In the genomic region with DNA sequence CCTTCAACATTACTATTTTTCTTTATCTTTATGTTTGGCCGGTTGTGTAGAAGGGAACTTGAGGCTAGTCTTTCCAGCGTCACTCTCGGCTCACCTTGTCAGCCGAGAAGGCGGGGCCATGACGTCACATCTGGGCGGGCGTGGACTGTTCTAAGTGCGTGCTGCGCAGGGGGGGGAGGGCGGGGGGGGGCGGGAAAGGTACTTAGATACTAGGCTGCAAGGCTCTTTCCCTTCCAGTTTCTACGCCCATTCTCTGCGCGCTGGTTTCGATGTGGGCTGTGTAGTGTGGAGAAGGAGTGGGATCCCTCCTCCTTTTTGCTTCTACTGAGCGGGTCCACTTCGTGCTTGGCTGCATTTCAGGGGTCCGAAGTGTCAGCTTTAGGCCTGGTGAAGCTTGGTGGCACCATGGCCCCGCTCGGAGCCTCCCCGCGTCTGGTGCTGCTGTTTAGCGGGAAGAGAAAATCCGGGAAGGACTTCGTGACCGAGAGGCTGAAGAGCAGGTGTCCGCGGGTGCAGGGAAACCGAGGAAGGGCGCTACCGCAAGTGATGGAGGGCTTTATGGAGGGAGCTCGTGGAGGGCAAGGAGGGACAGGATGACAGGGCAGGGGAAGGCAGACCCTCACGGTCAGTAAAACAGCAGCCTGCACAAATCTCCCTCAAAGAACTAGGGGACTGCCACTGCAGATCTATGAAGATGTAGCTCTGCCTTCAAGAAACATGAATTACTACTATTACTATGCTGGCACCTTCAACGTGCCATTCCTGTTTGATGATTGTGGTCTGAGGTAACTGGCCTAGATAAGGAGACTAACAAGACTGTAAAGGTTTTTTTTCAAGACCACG, we compare ENCODE assay signal across 8 mouse cellular contexts. TPM values are rescaled to one million over a fixed set of nuclear protein-coding genes. Genes with fewer than 3 reads are reported as not detected.
A peak's percentile ranks its signal among the peaks of the same experiment; 100 is the strongest.
DNase-seq lines count a peak whose midpoint lies in the region; ATAC-seq and TF ChIP-seq lines count a peak whose summit lies in the region.

No protein-coding gene starts in this region.

- peak overlapping the region; percentile 67 for H3K4me3 ChIP-seq in heart, embryonic 12.5 days
- H3K4me3 ChIP-seq in kidney, embryonic 16.5 days (ENCODE audit: low read length): peak overlapping the region; percentile 79

- DNase-seq in CD4-positive helper T cell, adult 2 months (ENCODE audit: low read depth, low spot score): peak; percentile 95
- DNase-seq in brain, embryonic 14.5 days (ENCODE audit: low read depth): peak; percentile 96
- DNase-seq in liver: peak; percentile 97
- DNase-seq in monocyte, adult 2 months (ENCODE audit: low read depth in 1 of 2, low spot score in 2 of 2): peak; percentile 75 to 87
- DNase-seq in spleen, postnatal 14 days (ENCODE audit: low spot score in 2 of 2): peak; percentile 90 to 94

- TF ChIP-seq POLR2A in brain, embryonic 14.5 days (IDR thresholded peaks at IDR 0.05; ENCODE audit: borderline replicate concordance, extremely low read depth, insufficient read depth, insufficient read length, poor library complexity, severe bottlenecking): no peak

- peaks cover 24% of the 10 kb centered on the region for H3K4me1 ChIP-seq in heart, embryonic 12.5 days (replicated peaks)
- peaks cover 19% of the 10 kb centered on the region; the same call in 1 of the 2 replicates for H3K4me1 ChIP-seq in kidney, embryonic 16.5 days (ENCODE audit: insufficient read depth, low read length)

- TF ChIP-seq CTCF in brain, embryonic 14.5 days (IDR thresholded peaks at IDR 0.05; ENCODE audit: borderline replicate concordance, extremely low read depth, insufficient read depth, insufficient read length): no peak

- H3K9me3 ChIP-seq in heart, embryonic 12.5 days (replicated peaks): no peaks in the 10 kb centered on the region
- H3K9me3 ChIP-seq in kidney, embryonic 16.5 days (ENCODE audit: low read length): no peaks in the 10 kb centered on the region

- ATAC-seq in erythroblast, adult 5-6 weeks (replicated peaks; ENCODE audit: low FRiP score, poor library complexity, severe bottlenecking): peak; percentile 85
- peak; percentile 92 for ATAC-seq in heart, embryonic 12.5 days (ENCODE audit: insufficient number of reproducible peaks, low FRiP score)
- peak; percentile 91 for ATAC-seq in kidney, embryonic 16.5 days (ENCODE audit: low FRiP score, low TSS enrichment)

- H3K36me3 ChIP-seq in heart, embryonic 12.5 days: peaks cover 9% of the 10 kb centered on the region; the same call in 1 of the 2 replicates
- H3K36me3 ChIP-seq in kidney, embryonic 16.5 days (ENCODE audit: insufficient read depth, low read length): 0 out of 2 replicates have a peak, but pooled peaks cover 4% of the 10 kb centered on the region

- H3K4me2 ChIP-seq in heart, embryonic 12.5 days: peak overlapping the region; percentile 77
- H3K4me2 ChIP-seq in kidney, embryonic 16.5 days (replicated peaks; ENCODE audit: low read depth, low read length): peak overlapping the region; percentile 77

- no peaks in the 10 kb centered on the region for H3K27me3 ChIP-seq in heart, embryonic 12.5 days (replicated peaks)
- no peaks in the 10 kb centered on the region for H3K27me3 ChIP-seq in kidney, embryonic 16.5 days (ENCODE audit: insufficient read depth, low read length)

- H3K27ac ChIP-seq in heart, embryonic 12.5 days (ENCODE audit: poor library complexity, severe bottlenecking): peak overlapping the region; percentile 78
- H3K27ac ChIP-seq in kidney, embryonic 16.5 days (ENCODE audit: low read length): peak overlapping the region; percentile 81

- under 1% methylated on average over 34 of the region's 36 CpGs for WGBS in heart, embryonic 12.5 days
- WGBS in kidney, embryonic 16.5 days: under 1% methylated on average over 35 of the region's 36 CpGs

- H3K9ac ChIP-seq in heart, embryonic 12.5 days: peak overlapping the region; percentile 78
- peak overlapping the region; percentile 77 for H3K9ac ChIP-seq in kidney, embryonic 16.5 days (replicated peaks; ENCODE audit: low read length)

RNA-seq across cellular contexts. Expression of a gene that starts 4.8 kb away (rescaled TPM):
- 72.2 and 86.3 TPM in 2 replicates for polyA plus RNA-seq in brain, embryonic 14.5 days (2012; rRNA removed)
- 5.4 and 8.1 TPM in 2 replicates for total RNA-seq in erythroblast, adult 5-6 weeks (2015; ENCODE audit: low replicate concordance)
- 6.6 and 10.1 TPM in 2 replicates for total RNA-seq in erythroblast, adult 5-6 weeks (2017; ENCODE audit: low replicate concordance)
- polyA plus RNA-seq in heart, embryonic 12.5 days (2016; fragmentation: Nextera tagmentation; extraction: Ambion mirVana): 46.8 and 51.0 TPM in 2 replicates
- polyA plus RNA-seq in kidney, embryonic 16.5 days (2015; fragmentation: Nextera tagmentation; extraction: Ambion mirVana): 56.1 and 59.3 TPM in 2 replicates

RNA-seq across cellular contexts. Expression of a gene that starts 22.7 kb away (rescaled TPM):
- 9.5 and 13.6 TPM in 2 replicates for polyA plus RNA-seq in brain, embryonic 14.5 days (2012; rRNA removed)
- 3.8 and 4.2 TPM in 2 replicates for total RNA-seq in erythroblast, adult 5-6 weeks (2015; ENCODE audit: low replicate concordance)
- 6.2 and 8.6 TPM in 2 replicates for total RNA-seq in erythroblast, adult 5-6 weeks (2017; ENCODE audit: low replicate concordance)
- polyA plus RNA-seq in heart, embryonic 12.5 days (2016; fragmentation: Nextera tagmentation; extraction: Ambion mirVana): 67.5 and 71.6 TPM in 2 replicates
- 47.5 and 51.7 TPM in 2 replicates for polyA plus RNA-seq in kidney, embryonic 16.5 days (2015; fragmentation: Nextera tagmentation; extraction: Ambion mirVana)

RNA-seq across cellular contexts. Expression of a gene that starts 29.2 kb away (rescaled TPM):
- polyA plus RNA-seq in brain, embryonic 14.5 days (2012; rRNA removed): 71.6 and 90.9 TPM in 2 replicates
- 9.8 and 11.5 TPM in 2 replicates for total RNA-seq in erythroblast, adult 5-6 weeks (2015; ENCODE audit: low replicate concordance)
- 5.6 and 12.4 TPM in 2 replicates for total RNA-seq in erythroblast, adult 5-6 weeks (2017; ENCODE audit: low replicate concordance)
- polyA plus RNA-seq in heart, embryonic 12.5 days (2016; fragmentation: Nextera tagmentation; extraction: Ambion mirVana): 36.1 and 37.5 TPM in 2 replicates
- polyA plus RNA-seq in kidney, embryonic 16.5 days (2015; fragmentation: Nextera tagmentation; extraction: Ambion mirVana): 38.9 and 41.2 TPM in 2 replicates

RNA-seq across cellular contexts. Expression of a gene that starts 40.9 kb away (rescaled TPM):
- polyA plus RNA-seq in brain, embryonic 14.5 days (2012; rRNA removed): 29.5 and 30.2 TPM in 2 replicates
- total RNA-seq in erythroblast, adult 5-6 weeks (2015; ENCODE audit: low replicate concordance): 14.4 and 25.2 TPM in 2 replicates
- total RNA-seq in erythroblast, adult 5-6 weeks (2017; ENCODE audit: low replicate concordance): 21.3 and 24.1 TPM in 2 replicates
- 76.2 and 78.1 TPM in 2 replicates for polyA plus RNA-seq in heart, embryonic 12.5 days (2016; fragmentation: Nextera tagmentation; extraction: Ambion mirVana)
- 115 and 118 TPM in 2 replicates for polyA plus RNA-seq in kidney, embryonic 16.5 days (2015; fragmentation: Nextera tagmentation; extraction: Ambion mirVana)

RNA-seq across cellular contexts. Expression of a gene that starts 41.0 kb away (rescaled TPM):
- 79.8 and 129 TPM in 2 replicates for polyA plus RNA-seq in brain, embryonic 14.5 days (2012; rRNA removed)
- 67.9 and 79.9 TPM in 2 replicates for total RNA-seq in erythroblast, adult 5-6 weeks (2015; ENCODE audit: low replicate concordance)
- 37.4 and 42.1 TPM in 2 replicates for total RNA-seq in erythroblast, adult 5-6 weeks (2017; ENCODE audit: low replicate concordance)
- 355 and 356 TPM in 2 replicates for polyA plus RNA-seq in heart, embryonic 12.5 days (2016; fragmentation: Nextera tagmentation; extraction: Ambion mirVana)
- polyA plus RNA-seq in kidney, embryonic 16.5 days (2015; fragmentation: Nextera tagmentation; extraction: Ambion mirVana): 483 and 495 TPM in 2 replicates

Comparison
In these comparisons a context has a peak if more than half of its experiments do, and no peak if none do; other contexts are left out.
1. Peak in every context shown above with its lines: DNase-seq, ATAC-seq, H3K4me3 ChIP-seq and H3K27ac ChIP-seq.